Mouse (Mus musculus): Measurements from ENCODE around the gene Zswim7.
"Not testable (repeated sequence)": the region's sequence is repeated elsewhere in the genome, so short reads cannot be mapped to it uniquely, and the experiment has no call there.

- TF ChIP-seq CTCF (conservative IDR thresholded peaks at IDR 0.05; ENCODE audit: insufficient read depth, insufficient read length, low read depth, low read length); POLR2A (IDR thresholded peaks at IDR 0.05; ENCODE audit: low read depth, low read length): not testable (repeated sequence)
Observed at GRCm38 (mm10) chr11:62284020-62284419, 2.8 kb upstream of the Zswim7 start.
